ENCODE assay signal across 12 mouse cellular contexts in the genomic region with DNA sequence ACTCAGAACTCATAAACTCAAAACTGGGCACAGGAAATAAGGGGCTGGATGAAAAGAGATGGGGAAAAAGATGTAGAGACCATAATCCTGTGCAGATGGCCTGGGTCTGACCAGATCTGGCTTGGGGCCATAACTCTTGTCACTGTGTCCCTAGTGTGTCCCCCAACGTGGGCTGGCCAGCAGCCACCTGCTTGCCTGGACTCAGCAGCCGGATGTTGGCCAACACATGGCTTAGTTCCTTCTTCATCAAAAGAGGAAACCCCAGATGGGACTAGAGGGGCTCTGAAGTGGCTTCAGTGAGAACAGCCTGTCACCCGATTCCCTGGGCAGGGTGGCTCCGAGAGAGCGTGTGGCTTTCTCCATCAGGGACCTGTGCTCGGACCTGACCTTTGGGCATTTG. TPM values are rescaled to one million over a fixed set of nuclear protein-coding genes. Genes with fewer than 3 reads are reported as not detected.
A peak's percentile ranks its signal among the peaks of the same experiment; 100 is the strongest.
DNase-seq lines count a peak whose midpoint lies in the region; ATAC-seq and TF ChIP-seq lines count a peak whose summit lies in the region.
"Had no signal": no experiment of that assay in that cellular context is flagged by ENCODE, and none has a peak within 500 bp of the region (broad histone marks: within the 10 kb centered on the region; RNA-seq: fewer than 3 reads in every experiment).

No protein-coding gene starts in this region.

- H3K4me3 ChIP-seq in stomach, postnatal 0 days (ENCODE audit: low read depth, low read length): no peak overlapping the region
- H3K4me3 ChIP-seq: forebrain, embryonic 10.5 days; liver, embryonic 15.5 days; neural tube, embryonic 12.5 days had no signal

- no peak overlapping the region for H3K4me2 ChIP-seq in stomach, postnatal 0 days (replicated peaks; ENCODE audit: low read depth)
- H3K4me2 ChIP-seq: liver, embryonic 15.5 days; neural tube, embryonic 12.5 days had no signal

- TF ChIP-seq CTCF in stomach, postnatal 0 days (IDR thresholded peaks at IDR 0.05; ENCODE audit: low read depth): no peak

- no peak overlapping the region for H3K9ac ChIP-seq in stomach, postnatal 0 days (ENCODE audit: low read length)
- H3K9ac ChIP-seq: liver, embryonic 15.5 days; neural tube, embryonic 12.5 days had no signal

- intact Hi-C loops in heart, postnatal 10 days (cut with DNase I): no loop called here

- no peaks in the 10 kb centered on the region for H3K9me3 ChIP-seq in stomach, postnatal 0 days (ENCODE audit: control insufficient read depth, low read length)
- H3K9me3 ChIP-seq: forebrain, embryonic 10.5 days; liver, embryonic 15.5 days; neural tube, embryonic 12.5 days had no signal

- H3K27me3 ChIP-seq in stomach, postnatal 0 days (ENCODE audit: control insufficient read depth, insufficient read depth, low read length): no peaks in the 10 kb centered on the region
- H3K27me3 ChIP-seq: liver, embryonic 15.5 days; neural tube, embryonic 12.5 days had no signal

- no peak overlapping the region for H3K27ac ChIP-seq in stomach, postnatal 0 days (replicated peaks)
- H3K27ac ChIP-seq: forebrain, embryonic 10.5 days; liver, embryonic 15.5 days; neural tube, embryonic 12.5 days had no signal

- 69% methylated on average over 6 of the region's 6 CpGs for WGBS in stomach, postnatal 0 days

- peak; percentile 75 for ATAC-seq in granulocyte monocyte progenitor cell, adult 5-6 weeks (replicated peaks; ENCODE audit: poor library complexity, severe bottlenecking)
- ATAC-seq in stomach, postnatal 0 days (ENCODE audit: low FRiP score, low TSS enrichment): no peak

- peak; percentile 49 for DNase-seq in heart, adult 8-10 months (ENCODE audit: low spot score)
- no peak for DNase-seq in heart, postnatal 10 days
- DNase-seq in lung, adult 18-20 months: peak; percentile 32 to 41
- no peak for DNase-seq in lung, postnatal 10 days
- DNase-seq in monocyte, adult 2 months (ENCODE audit: low read depth in 1 of 2, low spot score in 2 of 2): peak; percentile 58 to 76
- DNase-seq in urinary bladder, postnatal 25 days (ENCODE audit: low spot score): no peak
- DNase-seq in stomach, postnatal 0 days (ENCODE audit: low spot score): no peak
- DNase-seq: thymus, postnatal 4 days had no signal

- peaks cover 12% of the 10 kb centered on the region for H3K36me3 ChIP-seq in stomach, postnatal 0 days (ENCODE audit: control insufficient read depth, insufficient read depth, low read length)

- H3K4me1 ChIP-seq in stomach, postnatal 0 days (replicated peaks; ENCODE audit: control insufficient read depth, insufficient read depth): no peaks in the 10 kb centered on the region

- TF ChIP-seq EP300 in stomach, postnatal 0 days (optimal IDR thresholded peaks at IDR 0.05): no peak

RNA-seq across cellular contexts. Expression of a gene that starts 9.5 kb away (rescaled TPM):
- 100 to 1,000 TPM; 111 to 152 (median 131) TPM for total RNA-seq in heart, adult 8-10 months (2022)
- total RNA-seq in heart, postnatal 10 days (2021): 10 to 100 TPM; 45.2 to 88.0 TPM
- 52.5 and 96.9 TPM in 2 replicates for total RNA-seq in granulocyte monocyte progenitor cell, adult 5-6 weeks (2014; fragmentation: Nextera tagmentation)
- total RNA-seq in granulocyte monocyte progenitor cell, adult 5-6 weeks (2017): 44.6 and 48.6 TPM in 2 replicates
- 76.3 and 83.1 TPM in 2 replicates for polyA plus RNA-seq in stomach, postnatal 0 days (2015; fragmentation: Nextera tagmentation; extraction: Ambion mirVana)

RNA-seq across cellular contexts. Expression of a gene that starts 19.1 kb away (rescaled TPM):
- total RNA-seq in heart, adult 8-10 months (2022): 100 to 1,000 TPM; 132 to 152 (median 141) TPM
- 100 to 1,000 TPM; 112 to 117 TPM for total RNA-seq in heart, postnatal 10 days (2021)
- 24.3 and 26.4 TPM in 2 replicates for total RNA-seq in granulocyte monocyte progenitor cell, adult 5-6 weeks (2014; fragmentation: Nextera tagmentation)
- 22.3 and 22.4 TPM in 2 replicates for total RNA-seq in granulocyte monocyte progenitor cell, adult 5-6 weeks (2017)
- 83.5 and 86.2 TPM in 2 replicates for polyA plus RNA-seq in stomach, postnatal 0 days (2015; fragmentation: Nextera tagmentation; extraction: Ambion mirVana)

RNA-seq across cellular contexts. Expression of a gene that starts 49.0 kb away (rescaled TPM):
- 10 to 100 TPM; 60.5 to 89.6 (median 75.4) TPM for total RNA-seq in heart, adult 8-10 months (2022)
- total RNA-seq in heart, postnatal 10 days (2021): 10 to 100 TPM; 26.9 to 27.6 TPM
- total RNA-seq in granulocyte monocyte progenitor cell, adult 5-6 weeks (2014; fragmentation: Nextera tagmentation): not detected in 2 replicates
- total RNA-seq in granulocyte monocyte progenitor cell, adult 5-6 weeks (2017): not detected in 2 replicates
- 1.6 and 1.7 TPM in 2 replicates for polyA plus RNA-seq in stomach, postnatal 0 days (2015; fragmentation: Nextera tagmentation; extraction: Ambion mirVana)

RNA-seq across cellular contexts. Expression of a gene that starts 51.7 kb away (rescaled TPM):
- total RNA-seq in heart, adult 8-10 months (2022): under 1 TPM; 0.31 to 0.78 (median 0.64) TPM
- 1 to 10 TPM in 1 of 2 experiments, under 1 TPM in 1; 0.62 to 1.1 TPM for total RNA-seq in heart, postnatal 10 days (2021)
- 6.8 and 9.0 TPM in 2 replicates for total RNA-seq in granulocyte monocyte progenitor cell, adult 5-6 weeks (2014; fragmentation: Nextera tagmentation)
- 3.0 and 5.7 TPM in 2 replicates for total RNA-seq in granulocyte monocyte progenitor cell, adult 5-6 weeks (2017)
- 1.0 and 1.2 TPM in 2 replicates for polyA plus RNA-seq in stomach, postnatal 0 days (2015; fragmentation: Nextera tagmentation; extraction: Ambion mirVana)

Comparison
In these comparisons a context has a peak if more than half of its experiments do, and no peak if none do; other contexts are left out.
1. DNase-seq: peak in heart, adult 8-10 months (single experiment), lung, adult 18-20 months (2 of 2) and monocyte, adult 2 months (2 of 2); none in heart, postnatal 10 days (0 of 2), lung, postnatal 10 days (single experiment), urinary bladder, postnatal 25 days (single experiment) and stomach, postnatal 0 days (single experiment).
2. RNA of a gene that starts 19.1 kb away (total RNA-seq): 132 to 152 TPM in heart, adult 8-10 months and 112 to 117 TPM in heart, postnatal 10 days; 22.3 to 26.4 TPM in granulocyte monocyte progenitor cell, adult 5-6 weeks; every median in the first group is over 4 times any median in the second.
3. RNA of a gene that starts 49.0 kb away (total RNA-seq): 60.5 to 89.6 TPM in heart, adult 8-10 months and 26.9 to 27.6 TPM in heart, postnatal 10 days; not detected in granulocyte monocyte progenitor cell, adult 5-6 weeks; every median in the first group is over 10 times any median in the second.